Mouse (Mus musculus) MEL (cell line): ENCODE data around the gene Meaf6.

Experiments
- BHLHE40 ChIP-seq: IDR thresholded peaks from 2 replicates; pipeline ENCODE4 v1.6.1; 2012; ENCODE audit warnings: low read depth, mild to moderate bottlenecking, inconsistent platforms, low read length, improper control_type of control experiment, borderline replicate concordance
- CTCF ChIP-seq, 3 experiments: IDR thresholded peaks in 2 of 3; conservative IDR thresholded peaks in 1 of 3; 2 replicates each; pipeline ENCODE4 v1.5.1; 2011 to 2012; ENCODE audit warnings: low read length in 3 of 3, low read depth in 2 of 3, mild to moderate bottlenecking in 2 of 3, improper control_type of control experiment in 1 of 3, inconsistent platforms in 1 of 3, mixed read lengths in 1 of 3, moderate library complexity in 1 of 3; ENCODE audit not compliant: control insufficient read depth in 1 of 3, insufficient read depth in 1 of 3, poor library complexity in 1 of 3, severe bottlenecking in 1 of 3
- E2F4 ChIP-seq: IDR thresholded peaks from 2 replicates; pipeline ENCODE4 v1.6.1; 2011; ENCODE audit warnings: low read depth, low read length, improper control_type of control experiment, borderline replicate concordance
- ELF1 ChIP-seq: IDR thresholded peaks from 2 replicates; pipeline ENCODE4 v1.6.1; 2014; ENCODE audit warnings: low read depth, mild to moderate bottlenecking, inconsistent platforms, low read length, improper control_type of control experiment, moderate library complexity
- KAT2A ChIP-seq: conservative IDR thresholded peaks from 2 replicates; pipeline ENCODE4 v1.6.1; 2012; ENCODE audit warnings: low read depth, low read length, improper control_type of control experiment, inconsistent platforms
- MYC ChIP-seq: IDR thresholded peaks from 2 replicates; pipeline ENCODE4 v1.6.1; 2011; ENCODE audit warnings: low read depth, mild to moderate bottlenecking, low read length, improper control_type of control experiment, moderate library complexity
- POLR2A ChIP-seq, 2 experiments: IDR thresholded peaks; 2 replicates each; pipeline ENCODE4 v1.6.1; 2011 to 2012; ENCODE audit warnings: low read length in 2 of 2, mild to moderate bottlenecking in 2 of 2, control low read depth in 1 of 2, improper control_type of control experiment in 1 of 2, low read depth in 1 of 2, moderate library complexity in 1 of 2; ENCODE audit not compliant: control insufficient read depth in 1 of 2, insufficient read depth in 1 of 2, poor library complexity in 1 of 2
- RAD21 ChIP-seq: IDR thresholded peaks from 2 replicates; pipeline ENCODE4 v1.6.1; 2011; ENCODE audit warnings: mild to moderate bottlenecking, low read depth, low read length, improper control_type of control experiment
- ZKSCAN1 ChIP-seq: IDR thresholded peaks from 2 replicates; pipeline ENCODE4 v1.6.1; 2012; ENCODE audit warnings: low read depth, mild to moderate bottlenecking, inconsistent platforms, low read length, improper control_type of control experiment, moderate library complexity

- no peak for TF ChIP-seq BHLHE40
- TF ChIP-seq CTCF (IDR thresholded peaks at IDR 0.05 in 2 of 3, conservative IDR thresholded peaks at IDR 0.05 in 1 of 3; ENCODE audit: control insufficient read depth in 1 of 3, insufficient read depth in 1 of 3, low read depth in 2 of 3, low read length in 3 of 3, poor library complexity in 1 of 3, severe bottlenecking in 1 of 3) = no peak
- no peak for TF ChIP-seq ZKSCAN1
- TF ChIP-seq MYC = no peak
- no peak for TF ChIP-seq POLR2A (IDR thresholded peaks at IDR 0.05; ENCODE audit: control insufficient read depth in 1 of 2, insufficient read depth in 1 of 2, low read depth in 1 of 2, low read length in 2 of 2, poor library complexity in 1 of 2)
- TF ChIP-seq KAT2A = no peak
- no peak for TF ChIP-seq RAD21
- TF ChIP-seq E2F4 = no peak
- no peak for TF ChIP-seq ELF1
Measured at GRCm38 (mm10) chr4:125077700-125078099, 7.2 kb upstream of the Meaf6 start.
